Mouse (Mus musculus) lung, postnatal 0 days (tissue): ENCODE data around the gene Tpbgl.

Experiments
- CTCF ChIP-seq: IDR thresholded peaks from 2 replicates; pipeline ENCODE4 v1.5.1; 2016; ENCODE audit warnings: antibody characterized with exemption, mild to moderate bottlenecking
- EP300 ChIP-seq: IDR thresholded peaks from 2 replicates; pipeline ENCODE4 v1.6.1; 2016; ENCODE audit warnings: antibody characterized with exemption, mild to moderate bottlenecking, control low read depth

DNA sequence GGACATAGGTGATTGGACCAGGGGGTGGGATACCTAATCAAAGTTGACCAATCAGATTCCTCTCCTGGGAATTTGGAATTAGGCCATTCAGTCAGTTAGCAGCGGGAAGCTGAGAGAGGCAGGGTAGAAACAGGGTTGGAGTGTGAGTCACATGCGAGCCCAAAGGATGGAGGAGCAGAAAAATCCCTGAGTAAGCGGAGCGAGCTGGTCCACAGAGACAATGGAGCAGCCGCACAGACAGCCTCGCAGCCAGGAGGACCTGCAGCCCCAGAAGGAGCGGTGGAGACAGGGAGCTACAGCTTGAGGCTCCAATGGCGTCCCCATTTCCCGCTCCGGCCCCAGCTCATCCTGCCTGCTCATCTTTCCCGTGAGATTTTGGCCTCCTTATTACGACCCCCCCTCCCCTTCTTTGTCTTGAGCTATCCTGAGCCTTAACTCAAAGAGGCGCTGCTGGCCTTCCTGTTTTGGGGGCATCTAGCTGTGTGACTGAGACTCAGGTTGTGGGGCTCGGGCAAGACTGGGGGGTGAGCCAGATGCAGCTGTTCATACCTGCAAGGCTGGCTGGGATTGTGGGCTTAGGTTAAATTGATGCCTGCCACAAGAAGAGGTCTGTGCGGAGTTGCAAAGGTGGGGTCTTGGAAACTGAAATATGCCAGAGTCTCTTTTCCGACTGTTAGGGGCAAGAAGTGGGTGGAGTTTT, 47.3 kb downstream of the Tpbgl start:
- TF ChIP-seq CTCF: no peak
- TF ChIP-seq EP300: no peak
